Mouse (Mus musculus) liver, postnatal 0 days (tissue): Measurements from ENCODE around the gene Grcc10. TPM values are rescaled to one million over a fixed set of nuclear protein-coding genes. Genes with fewer than 3 reads are reported as not detected.

Source experiments
- ATAC-seq: fragments of 200-750 bp; cut with Nextera tagmentation; 2 replicates; pipeline ENCODE4 v1.8.0; 2017; ENCODE audit warnings: mild to moderate bottlenecking, moderate library complexity
- DNase-seq: peaks from one replicate; pipeline ENCODE4 v3.0.0-alpha.2; 2016
- H3K27ac ChIP-seq: fragments of 300-500 bp; sonication (generic); 2 replicates; pipeline ENCODE4 v1.5.1; 2014; ENCODE audit warnings: antibody characterized with exemption, moderate library complexity, mild to moderate bottlenecking, low read depth
- H3K27me3 ChIP-seq: fragments of 300-500 bp; sonication (generic); 2 replicates; pipeline ENCODE4 v1.6.1; 2014; ENCODE audit warnings: low read length, control low read depth, mixed read lengths; ENCODE audit not compliant: insufficient read depth
- H3K36me3 ChIP-seq: fragments of 300-500 bp; sonication (generic); replicated peaks from 2 replicates; pipeline ENCODE4 v1.6.1; 2014; ENCODE audit warnings: mild to moderate bottlenecking, control low read depth, low read length, moderate library complexity, mixed read lengths; ENCODE audit not compliant: insufficient read depth
- H3K4me1 ChIP-seq: fragments of 300-500 bp; sonication (generic); 2 replicates; pipeline ENCODE4 v1.6.1; 2014; ENCODE audit warnings: antibody characterized with exemption, mild to moderate bottlenecking, control low read depth; ENCODE audit not compliant: insufficient read depth
- H3K4me2 ChIP-seq: fragments of 300-500 bp; sonication (generic); 2 replicates; pipeline ENCODE4 v1.6.1; 2014; ENCODE audit warnings: low read depth, mild to moderate bottlenecking, low read length, moderate library complexity, mixed read lengths
- H3K4me3 ChIP-seq: fragments of 300-500 bp; sonication (generic); 2 replicates; pipeline ENCODE4 v1.5.1; 2014; ENCODE audit warnings: low read depth, low read length
- H3K9ac ChIP-seq: fragments of 300-500 bp; sonication (generic); replicated peaks from 2 replicates; pipeline ENCODE4 v1.6.1; 2014; ENCODE audit warnings: mild to moderate bottlenecking, moderate library complexity
- H3K9me3 ChIP-seq: fragments of 300-500 bp; sonication (generic); 2 replicates; pipeline ENCODE4 v1.6.1; 2016; ENCODE audit warnings: mild to moderate bottlenecking, control low read depth, low read length, mixed read lengths
- CTCF ChIP-seq: sonication (generic); IDR thresholded peaks from 2 replicates; pipeline ENCODE4 v1.5.1; 2016; ENCODE audit warnings: antibody characterized with exemption, low read depth
- EP300 ChIP-seq: IDR thresholded peaks from 2 replicates; pipeline ENCODE4 v1.6.1; 2016; ENCODE audit warnings: antibody characterized with exemption, low read depth, mild to moderate bottlenecking
- WGBS: fragments of 180-500 bp; shearing (Covaris S2); extraction: QIAGEN DNeasy Blood & Tissue Kit; methylation state at CpG from one replicate; pipeline ENCODE4 v1.1.7; 2014; ENCODE audit not compliant: insufficient replicate concordance; 5-methylcytosine and 5-hydroxymethylcytosine counted together
- polyA plus RNA-seq: library from polyadenylated mRNA; unstranded; fragments of >200 nt; fragmentation: Nextera tagmentation; extraction: Ambion mirVana; gene quantifications from 2 replicates; pipeline ENCODE4 v1.2.1, GENCODE M21; 2015

Gene Grcc10
- polyA plus RNA-seq, 1 experiment from 2014 or later: 148 TPM

GRCm38 (mm10) chr6:124737040-124737439 lies 4.1 kb downstream of the Grcc10 start:
- DNase-seq (no peak), ATAC-seq (no peak)
- no peak overlapping the region for H3K4me2 ChIP-seq
- WGBS: 76% methylated on average over 11 of the region's 11 CpGs
- H3K27ac ChIP-seq: no peak overlapping the region
- no peaks in the 10 kb centered on the region for H3K9me3 ChIP-seq
- H3K9ac ChIP-seq: no peak overlapping the region
- peaks cover 40% of the 10 kb centered on the region for H3K4me1 ChIP-seq
- H3K36me3 ChIP-seq: no peaks in the 10 kb centered on the region; the same call in 1 of the 2 replicates
- no peak overlapping the region for H3K4me3 ChIP-seq
- no peaks in the 10 kb centered on the region for H3K27me3 ChIP-seq
- TF ChIP-seq CTCF (no peak), EP300 (no peak)

- H3K4me1 ChIP-seq: peaks cover 25% of the 10 kb centered on the region
- DNase-seq (no peak), ATAC-seq (no peak)
- H3K27me3 ChIP-seq: no peaks in the 10 kb centered on the region
- H3K4me2 ChIP-seq: no peak overlapping the region
- no peak for TF ChIP-seq EP300
- no peak for TF ChIP-seq CTCF
- H3K27ac ChIP-seq: no peak overlapping the region
- WGBS: 73% methylated on average over 3 of the region's 3 CpGs
- peaks cover 10% of the 10 kb centered on the region for H3K36me3 ChIP-seq
- no peak overlapping the region for H3K9ac ChIP-seq
- no peaks in the 10 kb centered on the region for H3K9me3 ChIP-seq
- no peak overlapping the region for H3K4me3 ChIP-seq
Measured at GRCm38 (mm10) chr6:124734417-124734816, 6.8 kb downstream of the Grcc10 start.

DNA sequence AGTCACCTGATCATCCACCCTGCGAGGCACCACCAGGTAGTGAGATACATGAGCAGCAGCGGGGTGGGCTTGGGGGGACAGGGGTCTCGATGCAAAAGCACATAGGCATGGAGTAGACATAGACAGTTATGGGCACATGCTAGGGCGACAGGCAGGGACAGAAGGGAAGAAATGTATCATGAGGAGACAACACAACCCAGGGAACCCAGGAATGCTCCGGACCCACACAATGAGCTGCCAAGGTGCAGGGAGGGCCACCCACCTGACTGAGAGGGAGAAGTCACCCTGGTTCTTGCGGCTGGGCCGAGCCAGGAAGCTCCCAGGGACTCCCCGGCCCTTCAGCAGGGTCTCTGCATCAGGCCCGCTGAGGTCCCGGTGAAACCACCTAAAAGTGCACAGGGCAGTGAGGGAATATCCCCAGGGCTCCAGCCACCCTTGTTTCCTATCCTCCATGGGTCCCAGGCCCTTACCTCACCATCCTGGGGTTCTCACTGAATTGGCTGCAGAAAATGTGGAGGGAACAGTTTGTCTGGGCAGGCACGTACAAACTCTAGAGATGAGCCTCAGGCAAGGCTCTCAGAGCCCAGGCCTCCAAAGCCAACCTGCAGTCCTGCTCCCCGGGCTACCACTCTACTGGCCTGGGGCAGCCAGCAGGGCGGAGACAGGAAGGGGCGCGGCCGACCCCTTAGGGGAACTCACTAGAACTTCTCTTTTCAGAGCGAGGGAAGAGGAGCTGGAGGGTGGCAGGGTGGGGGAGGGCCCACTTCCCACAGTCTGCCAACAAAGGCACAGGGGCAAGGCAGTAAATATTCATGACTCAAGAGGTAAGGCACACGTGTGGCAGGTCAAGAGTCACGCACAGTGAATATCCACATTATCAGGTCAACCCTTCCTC lies 8.5 kb downstream of the Grcc10 start:
- no peaks in the 10 kb centered on the region for H3K9me3 ChIP-seq
- no peaks in the 10 kb centered on the region for H3K27me3 ChIP-seq
- ATAC-seq (peak; percentile 71), DNase-seq (peak; percentile 80)
- peak overlapping the region; percentile 64 for H3K4me2 ChIP-seq
- TF ChIP-seq CTCF (peak; percentile 28; the same call in 1 of the 2 replicates), EP300 (no peak; the same call in 1 of the 2 replicates)
- peak overlapping the region; percentile 56 for H3K4me3 ChIP-seq
- H3K9ac ChIP-seq: peak overlapping the region; percentile 73
- peak overlapping the region; percentile 77 for H3K27ac ChIP-seq
- peaks cover 14% of the 10 kb centered on the region for H3K4me1 ChIP-seq
- WGBS: 31% methylated on average over 19 of the region's 19 CpGs
- H3K36me3 ChIP-seq: peaks cover 20% of the 10 kb centered on the region

DNA sequence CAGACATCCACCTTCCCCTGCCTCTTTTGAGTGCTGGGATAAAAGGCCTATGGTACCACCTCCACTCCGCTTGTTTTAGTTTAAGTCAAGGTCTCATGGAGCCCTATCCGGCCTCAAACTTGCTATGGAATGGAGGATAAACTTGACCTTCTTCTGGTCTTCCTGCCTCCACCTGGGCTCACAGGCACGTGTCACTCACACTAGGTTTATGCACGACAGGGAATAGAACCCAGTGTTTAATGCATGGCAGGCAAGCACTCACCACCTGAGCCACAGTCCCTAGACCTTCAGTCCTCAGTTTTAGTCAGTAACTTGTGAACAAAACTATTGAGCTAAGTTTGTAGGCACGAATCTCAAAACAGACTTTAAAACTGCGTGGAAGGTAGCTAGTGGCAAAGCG lies 10.1 kb downstream of the Grcc10 start:
- H3K9ac ChIP-seq: no peak overlapping the region
- WGBS: 78% methylated on average over 7 of the region's 7 CpGs
- DNase-seq (no peak), ATAC-seq (no peak)
- no peaks in the 10 kb centered on the region for H3K9me3 ChIP-seq
- H3K4me1 ChIP-seq: peaks cover 14% of the 10 kb centered on the region
- peak overlapping the region; percentile 69; the same call in 1 of the 2 replicates for H3K27ac ChIP-seq
- H3K36me3 ChIP-seq: peaks cover 27% of the 10 kb centered on the region
- H3K27me3 ChIP-seq: no peaks in the 10 kb centered on the region
- H3K4me2 ChIP-seq: peak overlapping the region; percentile 64
- H3K4me3 ChIP-seq: peak overlapping the region; percentile 56
- no peak for TF ChIP-seq EP300
- no peak for TF ChIP-seq CTCF

DNA sequence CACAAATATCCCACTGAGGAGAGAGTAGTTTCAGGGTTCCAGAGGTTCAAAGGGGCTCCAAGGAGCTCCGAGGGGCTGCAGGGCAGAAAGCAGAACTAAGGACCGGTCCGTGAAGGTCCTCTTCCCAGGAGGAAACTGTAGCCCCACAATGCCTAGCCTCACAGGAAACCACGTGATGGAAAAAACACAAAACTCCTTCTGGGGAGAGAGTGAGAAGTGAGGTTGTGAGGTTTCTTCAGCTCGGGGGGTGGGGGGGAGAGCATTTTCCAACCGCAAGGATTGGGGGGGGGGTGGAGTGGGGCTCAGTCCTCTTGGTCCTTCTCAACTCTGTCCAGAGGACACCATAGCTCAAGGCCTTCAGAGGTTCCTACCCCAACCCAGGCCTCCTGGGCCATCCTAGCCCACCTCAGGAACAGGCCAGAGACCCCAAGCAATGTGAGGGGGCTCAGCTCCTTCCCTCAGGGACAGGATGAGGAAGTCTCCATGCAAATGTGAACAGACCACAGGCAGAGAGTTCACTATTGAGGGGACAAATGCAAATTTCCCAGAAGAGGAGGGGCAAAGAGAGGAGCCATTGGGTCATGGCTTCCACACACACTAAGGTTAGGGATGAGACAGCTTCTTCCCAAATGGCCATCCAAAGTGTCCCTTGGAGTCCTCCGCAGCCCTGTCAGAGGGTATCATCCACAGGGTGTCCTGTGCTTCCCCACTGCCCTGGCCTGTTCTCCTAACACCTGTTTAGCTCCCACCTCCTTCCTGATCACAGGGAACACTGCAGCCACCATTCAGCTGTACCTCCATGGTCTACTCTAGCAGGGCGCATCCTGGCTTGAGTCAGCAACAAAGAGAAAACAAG lies 11.1 kb downstream of the Grcc10 start:
- peaks cover 14% of the 10 kb centered on the region for H3K4me1 ChIP-seq
- ATAC-seq: peak; percentile 61
- peaks cover 31% of the 10 kb centered on the region for H3K36me3 ChIP-seq
- TF ChIP-seq EP300 (no peak), CTCF (no peak)
- peak overlapping the region; percentile 69 for H3K27ac ChIP-seq
- H3K9ac ChIP-seq: peak overlapping the region; percentile 44; the same call in 1 of the 2 replicates
- H3K4me2 ChIP-seq: peak overlapping the region; percentile 64
- H3K4me3 ChIP-seq: peak overlapping the region; percentile 22; the same call in 1 of the 2 replicates
- H3K27me3 ChIP-seq: no peaks in the 10 kb centered on the region
- WGBS: 41% methylated on average over 8 of the region's 8 CpGs
- H3K9me3 ChIP-seq: no peaks in the 10 kb centered on the region
- DNase-seq: peak; percentile 30

GRCm38 (mm10) chr6:124728621-124729020 lies 12.6 kb downstream of the Grcc10 start:
- Histone ChIP-seq H3K4me1 (peaks cover 22% of the 10 kb centered on the region), H3K9ac (no peak overlapping the region), H3K27ac (no peak overlapping the region), H3K9me3 (no peaks in the 10 kb centered on the region), H3K27me3 (no peaks in the 10 kb centered on the region), H3K4me2 (no peak overlapping the region), H3K36me3 (peaks cover 38% of the 10 kb centered on the region), H3K4me3 (no peak overlapping the region)
- no peak for TF ChIP-seq EP300
- ATAC-seq (no peak), DNase-seq (no peak)
- WGBS: 85% methylated on average over 10 of the region's 10 CpGs
